Mouse (Mus musculus): ENCODE results near the gene Tmcc3.

The Tmcc3 gene

GRCm38 (mm10) chr10:94377844-94378243 lies 66.1 kb downstream of the Tmcc3 start:
- no peak for DNase-seq

- DNase-seq = peak; percentile 69 to 70
Measured at GRCm38 (mm10) chr10:94378383-94378782, 66.6 kb downstream of the Tmcc3 start.

- no peak for DNase-seq
Measured at GRCm38 (mm10) chr10:94380082-94380481, 68.3 kb downstream of the Tmcc3 start.

- DNase-seq = no peak
Measured at GRCm38 (mm10) chr10:94380662-94381392, 69.1 kb downstream of the Tmcc3 start.

- DNase-seq = no peak
Measured at GRCm38 (mm10) chr10:94381393-94381740, 69.6 kb downstream of the Tmcc3 start.

- no peak for DNase-seq
Measured at GRCm38 (mm10) chr10:94382618-94383017, 70.9 kb downstream of the Tmcc3 start.

GRCm38 (mm10) chr10:94383565-94383964 lies 71.8 kb downstream of the Tmcc3 start:
- peak in 1 of 2 experiments; percentile 4 for DNase-seq

- DNase-seq = no peak
Measured at GRCm38 (mm10) chr10:94389219-94389618, 77.5 kb downstream of the Tmcc3 start.

GRCm38 (mm10) chr10:94391049-94391448 lies 79.3 kb downstream of the Tmcc3 start:
- no peak for DNase-seq

- no peak for DNase-seq
Measured at GRCm38 (mm10) chr10:94394286-94394685, 82.5 kb downstream of the Tmcc3 start.

GRCm38 (mm10) chr10:94397833-94398596 lies 86.3 kb downstream of the Tmcc3 start:
- no peak for DNase-seq

GRCm38 (mm10) chr10:94400895-94401294 lies 89.1 kb downstream of the Tmcc3 start:
- DNase-seq = no peak

- no peak for DNase-seq
Measured at GRCm38 (mm10) chr10:94405456-94405855, 93.7 kb downstream of the Tmcc3 start.

GRCm38 (mm10) chr10:94406821-94407220 lies 95.1 kb downstream of the Tmcc3 start:
- DNase-seq = no peak

GRCm38 (mm10) chr10:94408356-94409146 lies 96.8 kb downstream of the Tmcc3 start:
- peak; percentile 60 to 62 for DNase-seq

GRCm38 (mm10) chr10:94409661-94410060 lies 97.9 kb downstream of the Tmcc3 start:
- DNase-seq = no peak

GRCm38 (mm10) chr10:94411594-94411993 lies 99.8 kb downstream of the Tmcc3 start:
- DNase-seq = no peak

GRCm38 (mm10) chr10:94413770-94414651 lies 102.3 kb downstream of the Tmcc3 start:
- no peak for DNase-seq

GRCm38 (mm10) chr10:94415950-94416844 lies 104.4 kb downstream of the Tmcc3 start:
- DNase-seq = peak; percentile 7 to 19

- no peak for DNase-seq
Measured at GRCm38 (mm10) chr10:94417643-94418042, 105.9 kb downstream of the Tmcc3 start.

Data from B cell, adult 2 months (primary cell).